Mouse (Mus musculus): ENCODE measurements around the gene Fancg. TPM values are rescaled to one million over a fixed set of nuclear protein-coding genes. Genes with fewer than 3 reads are reported as not detected.

Fancg gene
- polyA plus RNA-seq, 1 experiment, result 9.5 TPM

- H3K27ac ChIP-seq (ENCODE audit: insufficient read depth, low read depth, low read length), result no peak within 1 kb of the TSS
- H3K36me3 ChIP-seq (ENCODE audit: control insufficient read depth, insufficient read depth, low read length), result no peaks in the 10 kb centered on the region
- H3K4me1 ChIP-seq (ENCODE audit: control insufficient read depth, insufficient read depth, insufficient read length, low read length), result no peaks in the 10 kb centered on the region
- WGBS, result 82% methylated on average over 4 of the region's 4 CpGs
- TF ChIP-seq CTCF (IDR thresholded peaks at IDR 0.05; ENCODE audit: extremely low read depth, insufficient read length, insufficient replicate concordance, low read depth, low read length) (no peak), POLR2A (IDR thresholded peaks at IDR 0.05; ENCODE audit: low read depth, low read length) (no peak)
- H3K27me3 ChIP-seq (ENCODE audit: control insufficient read depth, insufficient read depth, low read length), result no peaks in the 10 kb centered on the region
- no peak within 1 kb of the TSS for H3K4me3 ChIP-seq (ENCODE audit: low read depth, low read length)
Measured at GRCm38 (mm10) chr4:42969304-42969703, 41.0 kb downstream of the Fancg start, which contains the start of gene 1700022I11Rik. Gene 1700022I11Rik (plus strand): TSS chr4:42969604.

GRCm38 (mm10) chr4:42965039-42965719, 45.1 kb downstream of the Fancg start:
- TF ChIP-seq POLR2A (IDR thresholded peaks at IDR 0.05; ENCODE audit: low read depth, low read length) (no peak), CTCF (IDR thresholded peaks at IDR 0.05; ENCODE audit: extremely low read depth, insufficient read length, insufficient replicate concordance, low read depth, low read length) (peak; percentile 9; the same call in 1 of the 2 replicates)
- Histone ChIP-seq H3K27me3 (ENCODE audit: control insufficient read depth, insufficient read depth, low read length) (no peaks in the 10 kb centered on the region), H3K4me1 (ENCODE audit: control insufficient read depth, insufficient read depth, insufficient read length, low read length) (no peaks in the 10 kb centered on the region), H3K27ac (ENCODE audit: insufficient read depth, low read depth, low read length) (no peak overlapping the region), H3K36me3 (ENCODE audit: control insufficient read depth, insufficient read depth, low read length) (no peaks in the 10 kb centered on the region), H3K4me3 (ENCODE audit: low read depth, low read length) (no peak overlapping the region)
- 16% methylated on average over 12 of the region's 12 CpGs for WGBS

- Histone ChIP-seq H3K27ac (ENCODE audit: insufficient read depth, low read depth, low read length) (no peak overlapping the region), H3K36me3 (ENCODE audit: control insufficient read depth, insufficient read depth, low read length) (no peaks in the 10 kb centered on the region), H3K4me1 (ENCODE audit: control insufficient read depth, insufficient read depth, insufficient read length, low read length) (no peaks in the 10 kb centered on the region), H3K4me3 (ENCODE audit: low read depth, low read length) (no peak overlapping the region), H3K27me3 (ENCODE audit: control insufficient read depth, insufficient read depth, low read length) (no peaks in the 10 kb centered on the region)
- WGBS, result 93% methylated on average over 2 of the region's 2 CpGs
- TF ChIP-seq CTCF (IDR thresholded peaks at IDR 0.05; ENCODE audit: extremely low read depth, insufficient read length, insufficient replicate concordance, low read depth, low read length), result no peak
- no peak for TF ChIP-seq POLR2A (IDR thresholded peaks at IDR 0.05; ENCODE audit: low read depth, low read length)
Measured at GRCm38 (mm10) chr4:42963480-42963879, 46.8 kb downstream of the Fancg start.

- Histone ChIP-seq H3K27ac (ENCODE audit: insufficient read depth, low read depth, low read length) (no peak overlapping the region), H3K27me3 (ENCODE audit: control insufficient read depth, insufficient read depth, low read length) (no peaks in the 10 kb centered on the region), H3K4me1 (ENCODE audit: control insufficient read depth, insufficient read depth, insufficient read length, low read length) (no peaks in the 10 kb centered on the region), H3K36me3 (ENCODE audit: control insufficient read depth, insufficient read depth, low read length) (no peaks in the 10 kb centered on the region), H3K4me3 (ENCODE audit: low read depth, low read length) (no peak overlapping the region)
- 17% methylated on average over 4 of the region's 4 CpGs for WGBS
- TF ChIP-seq POLR2A (IDR thresholded peaks at IDR 0.05; ENCODE audit: low read depth, low read length) (no peak), CTCF (IDR thresholded peaks at IDR 0.05; ENCODE audit: extremely low read depth, insufficient read length, insufficient replicate concordance, low read depth, low read length) (peak; percentile 66; the same call in 1 of the 2 replicates)
Measured at GRCm38 (mm10) chr4:42961592-42961991, 48.7 kb downstream of the Fancg start.

- TF ChIP-seq POLR2A (IDR thresholded peaks at IDR 0.05; ENCODE audit: low read depth, low read length) (no peak), CTCF (IDR thresholded peaks at IDR 0.05; ENCODE audit: extremely low read depth, insufficient read length, insufficient replicate concordance, low read depth, low read length) (no peak)
- Histone ChIP-seq H3K27ac (ENCODE audit: insufficient read depth, low read depth, low read length) (no peak overlapping the region), H3K4me3 (ENCODE audit: low read depth, low read length) (no peak overlapping the region), H3K4me1 (ENCODE audit: control insufficient read depth, insufficient read depth, insufficient read length, low read length) (no peaks in the 10 kb centered on the region), H3K27me3 (ENCODE audit: control insufficient read depth, insufficient read depth, low read length) (no peaks in the 10 kb centered on the region), H3K36me3 (ENCODE audit: control insufficient read depth, insufficient read depth, low read length) (no peaks in the 10 kb centered on the region)
- WGBS, result 56% methylated on average over 4 of the region's 4 CpGs
Measured at GRCm38 (mm10) chr4:42959382-42959781, 50.9 kb downstream of the Fancg start.

- H3K36me3 ChIP-seq (ENCODE audit: control insufficient read depth, insufficient read depth, low read length), result no peaks in the 10 kb centered on the region
- no peaks in the 10 kb centered on the region for H3K27me3 ChIP-seq (ENCODE audit: control insufficient read depth, insufficient read depth, low read length)
- no peaks in the 10 kb centered on the region for H3K4me1 ChIP-seq (ENCODE audit: control insufficient read depth, insufficient read depth, insufficient read length, low read length)
- no peak overlapping the region for H3K27ac ChIP-seq (ENCODE audit: insufficient read depth, low read depth, low read length)
- H3K4me3 ChIP-seq (ENCODE audit: low read depth, low read length), result no peak overlapping the region
- WGBS, result 69% methylated on average over 8 of the region's 8 CpGs
- TF ChIP-seq CTCF (IDR thresholded peaks at IDR 0.05; ENCODE audit: extremely low read depth, insufficient read length, insufficient replicate concordance, low read depth, low read length), result no peak
- no peak for TF ChIP-seq POLR2A (IDR thresholded peaks at IDR 0.05; ENCODE audit: low read depth, low read length)
Measured at GRCm38 (mm10) chr4:42958942-42959341, 51.4 kb downstream of the Fancg start.

- no peak for TF ChIP-seq CTCF (IDR thresholded peaks at IDR 0.05; ENCODE audit: extremely low read depth, insufficient read length, insufficient replicate concordance, low read depth, low read length)
- TF ChIP-seq POLR2A (IDR thresholded peaks at IDR 0.05; ENCODE audit: low read depth, low read length), result no peak
- H3K27ac ChIP-seq (ENCODE audit: insufficient read depth, low read depth, low read length), result no peak overlapping the region
- no peaks in the 10 kb centered on the region for H3K36me3 ChIP-seq (ENCODE audit: control insufficient read depth, insufficient read depth, low read length)
- no peaks in the 10 kb centered on the region for H3K4me1 ChIP-seq (ENCODE audit: control insufficient read depth, insufficient read depth, insufficient read length, low read length)
- 84% methylated on average over 8 of the region's 8 CpGs for WGBS
- no peak overlapping the region for H3K4me3 ChIP-seq (ENCODE audit: low read depth, low read length)
- no peaks in the 10 kb centered on the region for H3K27me3 ChIP-seq (ENCODE audit: control insufficient read depth, insufficient read depth, low read length)
Measured at GRCm38 (mm10) chr4:42957979-42958378, 52.3 kb downstream of the Fancg start.
